Mouse (Mus musculus) embryonic facial prominence, embryonic 15.5 days (tissue): ENCODE data around the gene Lgr6. TPM values are rescaled to one million over a fixed set of nuclear protein-coding genes. Genes with fewer than 3 reads are reported as not detected.
"Not testable (repeated sequence)": the region's sequence is repeated elsewhere in the genome, so short reads cannot be mapped to it uniquely, and the experiment has no call there.

ENCODE experiments used
- ATAC-seq: fragments of 200-750 bp; cut with Nextera tagmentation; 2 replicates; pipeline ENCODE4 v1.8.0; 2017; ENCODE audit warnings: low read depth, moderate TSS enrichment; ENCODE audit not compliant: insufficient number of reproducible peaks, low FRiP score, low TSS enrichment
- H3K27ac ChIP-seq: fragments of 300-500 bp; sonication (generic); replicated peaks from 2 replicates; pipeline ENCODE4 v1.5.1; 2015; ENCODE audit warnings: mild to moderate bottlenecking, inconsistent platforms
- H3K27me3 ChIP-seq: fragments of 300-500 bp; sonication (generic); 2 replicates; pipeline ENCODE4 v1.6.1; 2015; ENCODE audit warnings: inconsistent platforms
- H3K36me3 ChIP-seq: fragments of 300-500 bp; sonication (generic); 2 replicates; pipeline ENCODE4 v1.6.1; 2015; ENCODE audit warnings: mild to moderate bottlenecking, inconsistent platforms
- H3K4me1 ChIP-seq: fragments of 300-500 bp; sonication (generic); 2 replicates; pipeline ENCODE4 v1.6.1; 2015; ENCODE audit warnings: inconsistent platforms
- H3K4me2 ChIP-seq: fragments of 300-500 bp; sonication (generic); replicated peaks from 2 replicates; pipeline ENCODE4 v1.6.1; 2015; ENCODE audit warnings: mild to moderate bottlenecking, inconsistent platforms
- H3K4me3 ChIP-seq: fragments of 300-500 bp; sonication (generic); replicated peaks from 2 replicates; pipeline ENCODE4 v1.5.1; 2015; ENCODE audit warnings: mild to moderate bottlenecking, inconsistent platforms
- H3K9ac ChIP-seq: fragments of 300-500 bp; sonication (generic); 2 replicates; pipeline ENCODE4 v1.6.1; 2015; ENCODE audit warnings: inconsistent platforms
- H3K9me3 ChIP-seq: fragments of 300-500 bp; sonication (generic); replicated peaks from 2 replicates; pipeline ENCODE4 v1.6.1; 2016; ENCODE audit warnings: inconsistent platforms
- WGBS: fragments of 180-500 bp; shearing (Covaris S2); methylation state at CpG from one replicate; pipeline ENCODE4 v1.1.7; 2015; 5-methylcytosine and 5-hydroxymethylcytosine counted together
- polyA plus RNA-seq: library from polyadenylated mRNA; unstranded; fragments of >200 nt; fragmentation: Nextera tagmentation; extraction: Ambion mirVana; gene quantifications from 2 replicates; pipeline ENCODE4 v1.2.1, GENCODE M21; 2015

The Lgr6 gene
- polyA plus RNA-seq, 1 experiment from 2014 or later: 14.2 TPM

GRCm38 (mm10) chr1:135128011-135128441, 22.9 kb upstream of the Lgr6 start:
- Histone ChIP-seq H3K4me2 (peak overlapping the region; percentile 38), H3K4me3 (peak overlapping the region; percentile 15), H3K4me1 (peaks cover 72% of the 10 kb centered on the region)

GRCm38 (mm10) chr1:135126443-135127027, 21.5 kb upstream of the Lgr6 start:
- H3K9me3 ChIP-seq: no peaks in the 10 kb centered on the region
- H3K4me3 ChIP-seq: peak overlapping the region; percentile 9
- H3K36me3 ChIP-seq: no peaks in the 10 kb centered on the region
- H3K27me3 ChIP-seq: peaks cover 7% of the 10 kb centered on the region
- ATAC-seq: 0 out of 2 replicates have a peak, but pooled peaks have one; percentile 20
- peaks cover 62% of the 10 kb centered on the region for H3K4me1 ChIP-seq
- peak overlapping the region; percentile 86 for H3K27ac ChIP-seq
- peak overlapping the region; percentile 38 for H3K4me2 ChIP-seq
- WGBS: 10% methylated on average over 4 of the region's 4 CpGs
- peak overlapping the region; percentile 18; the same call in 1 of the 2 replicates for H3K9ac ChIP-seq

More at GRCm38 (mm10) chr1:135128011-135128441, 22.9 kb upstream of the Lgr6 start:
- 17% methylated on average over 6 of the region's 6 CpGs for WGBS
- peak; percentile 81 for ATAC-seq
- peaks cover 7% of the 10 kb centered on the region for H3K27me3 ChIP-seq
- peak overlapping the region; percentile 86 for H3K27ac ChIP-seq
- H3K36me3 ChIP-seq: no peaks in the 10 kb centered on the region
- no peaks in the 10 kb centered on the region for H3K9me3 ChIP-seq
- H3K9ac ChIP-seq: no peak overlapping the region

GRCm38 (mm10) chr1:135125990-135126389, 20.9 kb upstream of the Lgr6 start:
- peak overlapping the region; percentile 38 for H3K4me2 ChIP-seq
- H3K36me3 ChIP-seq: no peaks in the 10 kb centered on the region
- peak overlapping the region; percentile 86 for H3K27ac ChIP-seq
- 19% methylated on average over 8 of the region's 8 CpGs for WGBS
- H3K27me3 ChIP-seq: peaks cover 7% of the 10 kb centered on the region
- H3K9me3 ChIP-seq: no peaks in the 10 kb centered on the region
- H3K9ac ChIP-seq: no peak overlapping the region
- peak overlapping the region; percentile 9 for H3K4me3 ChIP-seq
- H3K4me1 ChIP-seq: peaks cover 56% of the 10 kb centered on the region
- no peak for ATAC-seq

- peaks cover 48% of the 10 kb centered on the region for H3K4me1 ChIP-seq
- no peaks in the 10 kb centered on the region for H3K9me3 ChIP-seq
- no peak overlapping the region for H3K4me3 ChIP-seq
- no peak for ATAC-seq
- no peak overlapping the region for H3K9ac ChIP-seq
- 89% methylated on average over 8 of the region's 8 CpGs for WGBS
- peaks cover 5% of the 10 kb centered on the region for H3K27me3 ChIP-seq
- no peaks in the 10 kb centered on the region for H3K36me3 ChIP-seq
- no peak overlapping the region for H3K27ac ChIP-seq
- no peak overlapping the region for H3K4me2 ChIP-seq
These were observed 19.7 kb upstream of the Lgr6 start for GRCm38 (mm10) chr1:135124573-135125363.

- no peak for ATAC-seq
- peaks cover 9% of the 10 kb centered on the region; the same call in 1 of the 2 replicates for H3K4me1 ChIP-seq
- 9% methylated on average over 8 of the region's 8 CpGs for WGBS
- H3K27ac ChIP-seq: no peak overlapping the region
- H3K4me2 ChIP-seq: no peak overlapping the region
- H3K36me3 ChIP-seq: no peaks in the 10 kb centered on the region
- H3K4me3 ChIP-seq: no peak overlapping the region
- H3K27me3 ChIP-seq: 0 out of 2 replicates have a peak, but pooled peaks cover 3% of the 10 kb centered on the region
- no peak overlapping the region for H3K9ac ChIP-seq
- no peaks in the 10 kb centered on the region for H3K9me3 ChIP-seq
These were observed 7.6 kb upstream of the Lgr6 start for GRCm38 (mm10) chr1:135112661-135113060.

GRCm38 (mm10) chr1:135111271-135111670, 6.2 kb upstream of the Lgr6 start:
- ATAC-seq, H3K9ac ChIP-seq, H3K4me2 ChIP-seq, H3K36me3 ChIP-seq, H3K4me3 ChIP-seq, H3K4me1 ChIP-seq, H3K27ac ChIP-seq, H3K9me3 ChIP-seq: not testable (repeated sequence)
- peaks cover 11% of the 10 kb centered on the region for H3K27me3 ChIP-seq
- 53% methylated on average over 4 of the region's 5 CpGs for WGBS

- no peak for ATAC-seq
- Histone ChIP-seq H3K27me3 (peaks cover 12% of the 10 kb centered on the region), H3K9ac (no peak overlapping the region), H3K27ac (no peak overlapping the region), H3K9me3 (no peaks in the 10 kb centered on the region), H3K4me2 (no peak overlapping the region), H3K4me1 (peaks cover 18% of the 10 kb centered on the region), H3K36me3 (no peaks in the 10 kb centered on the region), H3K4me3 (no peak overlapping the region)
- 19% methylated on average over 6 of the region's 6 CpGs for WGBS
These were observed 5.0 kb upstream of the Lgr6 start for GRCm38 (mm10) chr1:135110075-135110474.

GRCm38 (mm10) chr1:135108611-135109010, 3.5 kb upstream of the Lgr6 start:
- ATAC-seq: no peak
- Histone ChIP-seq H3K9me3 (no peaks in the 10 kb centered on the region), H3K4me3 (no peak overlapping the region), H3K4me1 (peaks cover 31% of the 10 kb centered on the region), H3K27me3 (peaks cover 26% of the 10 kb centered on the region), H3K9ac (no peak overlapping the region), H3K36me3 (no peaks in the 10 kb centered on the region), H3K4me2 (no peak overlapping the region), H3K27ac (no peak overlapping the region)
- WGBS: 39% methylated on average over 6 of the region's 6 CpGs

- no peak for ATAC-seq
- H3K27ac ChIP-seq: no peak overlapping the region
- peak overlapping the region; percentile 84 for H3K4me2 ChIP-seq
- H3K36me3 ChIP-seq: no peaks in the 10 kb centered on the region
- H3K4me3 ChIP-seq: peak overlapping the region; percentile 55
- no peak overlapping the region for H3K9ac ChIP-seq
- H3K9me3 ChIP-seq: no peaks in the 10 kb centered on the region
- 3% methylated on average over 8 of the region's 8 CpGs for WGBS
- peaks cover 28% of the 10 kb centered on the region for H3K27me3 ChIP-seq
- H3K4me1 ChIP-seq: peaks cover 35% of the 10 kb centered on the region
These were observed 875 bp upstream of the Lgr6 start for GRCm38 (mm10) chr1:135105951-135106350.

GRCm38 (mm10) chr1:135100400-135100799, 4.7 kb downstream of the Lgr6 start:
- no peak overlapping the region for H3K27ac ChIP-seq
- H3K9me3 ChIP-seq: no peaks in the 10 kb centered on the region
- H3K4me2 ChIP-seq: no peak overlapping the region
- no peak overlapping the region for H3K4me3 ChIP-seq
- H3K36me3 ChIP-seq: no peaks in the 10 kb centered on the region
- H3K9ac ChIP-seq: no peak overlapping the region
- H3K27me3 ChIP-seq: peaks cover 17% of the 10 kb centered on the region
- WGBS: 15% methylated on average over 7 of the region's 7 CpGs
- ATAC-seq: no peak
- H3K4me1 ChIP-seq: peaks cover 67% of the 10 kb centered on the region

GRCm38 (mm10) chr1:135098441-135098840, 6.6 kb downstream of the Lgr6 start:
- Histone ChIP-seq H3K4me3 (no peak overlapping the region), H3K27ac (no peak overlapping the region), H3K9ac (no peak overlapping the region), H3K36me3 (no peaks in the 10 kb centered on the region), H3K4me1 (peaks cover 53% of the 10 kb centered on the region), H3K4me2 (no peak overlapping the region), H3K9me3 (no peaks in the 10 kb centered on the region), H3K27me3 (peaks cover under 1% of the 10 kb centered on the region)
- no peak for ATAC-seq
- 67% methylated on average over 7 of the region's 7 CpGs for WGBS
